Mouse (Mus musculus) olfactory bulb, adult 2 months (tissue): ENCODE measurements at regions not wholly inside any gene's neighbourhood (a gene's known extent, or its start where the extent isn't known, plus 50 kb on each side); places are given as distances from the start of the nearest gene placed in this dataset.

Source experiments
- CTCF ChIP-seq: fragments of 200-500 bp; IDR thresholded peaks from 2 replicates; pipeline ENCODE4 v1.5.1; 2012; ENCODE audit warnings: low read depth, mild to moderate bottlenecking, low read length, moderate library complexity; ENCODE audit not compliant: insufficient read depth
- POLR2A ChIP-seq: fragments of 200-500 bp; IDR thresholded peaks from 2 replicates; pipeline ENCODE4 v1.6.1; 2012; ENCODE audit warnings: mild to moderate bottlenecking, low read depth, low read length, moderate library complexity; ENCODE audit not compliant: insufficient read depth

GRCm38 (mm10) chr17:9268776-9269175, 153.1 kb upstream of the Gm17728 start:
- no peak for TF ChIP-seq CTCF
- TF ChIP-seq POLR2A = no peak
